Mouse (Mus musculus): ENCODE measurements around the gene Hdc. TPM values are rescaled to one million over a fixed set of nuclear protein-coding genes. Genes with fewer than 3 reads are reported as not detected.
A peak's percentile ranks its signal among the peaks of the same experiment; 100 is the strongest.

The Hdc gene
- total and polyA plus RNA-seq, 3 experiments = 2.8 to 5.5 TPM; not detected in 1

- Histone ChIP-seq H3K27ac (ENCODE audit: control insufficient read depth, low read depth, low read length) (no peak overlapping the region), H3K4me3 (ENCODE audit: control insufficient read depth in 1 of 2, insufficient read depth in 1 of 2, low read depth in 2 of 2, low read length in 2 of 2) (no peak overlapping the region), H3K36me3 (ENCODE audit: control insufficient read depth in 1 of 2, insufficient read depth in 2 of 2, low read length in 2 of 2) (no peaks in the 10 kb centered on the region), H3K4me1 (ENCODE audit: control insufficient read depth in 1 of 2, insufficient read depth in 2 of 2, low read length in 2 of 2) (no peaks in the 10 kb centered on the region), H3K9ac (ENCODE audit: control insufficient read depth, low read depth, low read length, poor library complexity, severe bottlenecking) (no peak overlapping the region), H3K27me3 (ENCODE audit: control insufficient read depth in 1 of 2, insufficient read depth in 2 of 2, low read length in 2 of 2) (peaks cover 0 to 5% of the 10 kb centered on the region in 2 experiments; a peak in 3 of 4 replicates), H3K9me3 (replicated peaks; ENCODE audit: insufficient read depth, low read length) (no peaks in the 10 kb centered on the region), H3K79me2 (ENCODE audit: control insufficient read depth, insufficient read depth, low read length, poor library complexity) (no peaks in the 10 kb centered on the region)
- TF ChIP-seq CTCF (IDR thresholded peaks at IDR 0.05 in 2 of 3, conservative IDR thresholded peaks at IDR 0.05 in 1 of 3; ENCODE audit: control insufficient read depth in 1 of 3, insufficient read depth in 1 of 3, low read depth in 2 of 3, low read length in 3 of 3, poor library complexity in 1 of 3, severe bottlenecking in 1 of 3) (no peak), TAL1 (IDR thresholded peaks at IDR 0.05; ENCODE audit: low read length) (no peak), UBTF (IDR thresholded peaks at IDR 0.05; ENCODE audit: borderline replicate concordance, insufficient read depth, low read depth, low read length) (no peak), GABPA (IDR thresholded peaks at IDR 0.05; ENCODE audit: low read depth, low read length) (no peak), RCOR1 (IDR thresholded peaks at IDR 0.05; ENCODE audit: low read depth, low read length) (no peak), MAX (IDR thresholded peaks at IDR 0.05; ENCODE audit: low read length) (no peak)
- no peak for DNase-seq (ENCODE audit: low read depth, low spot score)
These were observed 46.9 kb downstream of the Hdc start for GRCm38 (mm10) chr2:126572163-126572562.

- Histone ChIP-seq H3K9me3 (replicated peaks; ENCODE audit: insufficient read depth, low read length) (no peaks in the 10 kb centered on the region), H3K27me3 (ENCODE audit: control insufficient read depth in 1 of 2, insufficient read depth in 2 of 2, low read length in 2 of 2) (peaks cover 0 to 3% of the 10 kb centered on the region in 2 experiments; a peak in 2 of 4 replicates), H3K4me3 (ENCODE audit: control insufficient read depth in 1 of 2, insufficient read depth in 1 of 2, low read depth in 2 of 2, low read length in 2 of 2) (no peak overlapping the region), H3K79me2 (ENCODE audit: control insufficient read depth, insufficient read depth, low read length, poor library complexity) (no peaks in the 10 kb centered on the region), H3K36me3 (ENCODE audit: control insufficient read depth in 1 of 2, insufficient read depth in 2 of 2, low read length in 2 of 2) (no peaks in the 10 kb centered on the region), H3K9ac (ENCODE audit: control insufficient read depth, low read depth, low read length, poor library complexity, severe bottlenecking) (no peak overlapping the region), H3K27ac (ENCODE audit: control insufficient read depth, low read depth, low read length) (no peak overlapping the region), H3K4me1 (ENCODE audit: control insufficient read depth in 1 of 2, insufficient read depth in 2 of 2, low read length in 2 of 2) (no peaks in the 10 kb centered on the region)
- no peak for TF ChIP-seq CTCF (IDR thresholded peaks at IDR 0.05 in 2 of 3, conservative IDR thresholded peaks at IDR 0.05 in 1 of 3; ENCODE audit: control insufficient read depth in 1 of 3, insufficient read depth in 1 of 3, low read depth in 2 of 3, low read length in 3 of 3, poor library complexity in 1 of 3, severe bottlenecking in 1 of 3)
- no peak for TF ChIP-seq EP300 (IDR thresholded peaks at IDR 0.05; ENCODE audit: low read depth in 1 of 2, low read length in 2 of 2)
- no peak for TF ChIP-seq SMC3 (IDR thresholded peaks at IDR 0.05; ENCODE audit: low read depth, low read length)
- no peak for TF ChIP-seq CHD1 (IDR thresholded peaks at IDR 0.05; ENCODE audit: low read depth, low read length)
- no peak for TF ChIP-seq USF2 (IDR thresholded peaks at IDR 0.05; ENCODE audit: borderline replicate concordance in 1 of 2, insufficient read depth in 1 of 2, low read depth in 1 of 2, low read length in 2 of 2)
- TF ChIP-seq KAT2A (conservative IDR thresholded peaks at IDR 0.05; ENCODE audit: low read depth, low read length) = no peak
- TF ChIP-seq MYC (IDR thresholded peaks at IDR 0.05; ENCODE audit: low read depth, low read length) = no peak
- TF ChIP-seq MEF2A (IDR thresholded peaks at IDR 0.05; ENCODE audit: extremely low read depth, insufficient replicate concordance, low read depth, low read length, poor library complexity, severe bottlenecking) = no peak
- no peak for TF ChIP-seq ZKSCAN1 (IDR thresholded peaks at IDR 0.05; ENCODE audit: low read depth, low read length)
- DNase-seq (ENCODE audit: low read depth, low spot score) = peak; percentile 29
These were observed 55.5 kb downstream of the Hdc start for GRCm38 (mm10) chr2:126563411-126564105.
